Mouse (Mus musculus) cerebellum, adult 2 months (tissue): ENCODE data around the gene Slc9a3r2. TPM values are rescaled to one million over a fixed set of nuclear protein-coding genes. Genes with fewer than 3 reads are reported as not detected.

ENCODE experiments used
- DNase-seq, 2 experiments: peaks; one replicate each; pipeline ENCODE4 v3.0.0; 2021
- H3K27ac ChIP-seq: fragments of 200-500 bp; 2 replicates; pipeline ENCODE4 v1.5.1; 2012; ENCODE audit warnings: low read length, control low read depth, inconsistent platforms; ENCODE audit not compliant: insufficient read depth
- H3K27me3 ChIP-seq: fragments of 200-500 bp; 2 replicates; pipeline ENCODE4 v1.6.1; 2012; ENCODE audit warnings: inconsistent platforms, mild to moderate bottlenecking, low read length, moderate library complexity; ENCODE audit not compliant: control insufficient read depth, insufficient read depth
- H3K4me1 ChIP-seq: fragments of 200-500 bp; 2 replicates; pipeline ENCODE4 v1.6.1; 2011; ENCODE audit warnings: low read length; ENCODE audit not compliant: control insufficient read depth, insufficient read depth
- H3K4me3 ChIP-seq: fragments of 200-500 bp; replicated peaks from 2 replicates; pipeline ENCODE3; 2011; ENCODE audit warnings: mild to moderate bottlenecking, low read depth, low read length, control low read depth; ENCODE audit not compliant: insufficient read depth
- CTCF ChIP-seq: fragments of 200-500 bp; IDR thresholded peaks from 2 replicates; pipeline ENCODE4 v1.5.1; 2011; ENCODE audit warnings: low read depth, mild to moderate bottlenecking, control low read depth, low read length, moderate library complexity, borderline replicate concordance; ENCODE audit not compliant: insufficient read depth
- POLR2A ChIP-seq: fragments of 200-500 bp; IDR thresholded peaks from 2 replicates; pipeline ENCODE4 v1.6.1; 2011; ENCODE audit warnings: low read length, control low read depth, borderline replicate concordance; ENCODE audit not compliant: insufficient read depth
- WGBS: fragments of 180-500 bp; shearing (Covaris S2); methylation state at CpG from one replicate; pipeline ENCODE4 v1.1.7; 2018; 5-methylcytosine and 5-hydroxymethylcytosine counted together
- polyA plus RNA-seq: library from polyadenylated mRNA; depleted of rRNA; stranded (reverse); fragments of >200 nt; gene quantifications from 2 replicates; pipeline ENCODE4 v1.2.3, GENCODE M21; 2012; rRNA removed

Gene Slc9a3r2
- polyA plus RNA-seq, 1 experiment = 140 TPM

DNA sequence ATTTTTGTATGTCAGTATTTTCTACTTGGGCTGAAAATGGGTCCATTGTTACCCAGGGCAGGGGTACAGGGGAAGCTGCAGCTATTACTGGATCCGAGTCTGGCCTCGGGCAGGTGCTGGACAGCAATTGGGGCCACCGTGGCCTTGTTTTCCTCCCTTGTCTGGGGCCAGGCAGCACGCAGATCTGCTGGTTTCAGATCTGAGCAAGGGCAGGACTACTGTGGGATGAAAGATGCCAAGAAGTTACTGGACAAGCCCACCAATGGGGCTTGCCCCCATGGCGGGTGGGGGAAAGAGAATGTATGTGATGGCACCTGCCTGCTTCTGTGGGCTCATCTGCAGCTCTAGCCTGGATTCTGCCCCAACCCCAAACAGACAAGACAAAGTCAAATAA is 54.1 kb downstream of the Slc9a3r2 start:
- WGBS = 62% methylated on average over 5 of the region's 5 CpGs
- H3K27me3 ChIP-seq = no peaks in the 10 kb centered on the region
- no peak overlapping the region for H3K4me3 ChIP-seq
- peaks cover 71% of the 10 kb centered on the region for H3K4me1 ChIP-seq
- DNase-seq = peak in 1 of 2 experiments; percentile 32
- no peak for TF ChIP-seq CTCF
- no peak for TF ChIP-seq POLR2A
- H3K27ac ChIP-seq = peak overlapping the region; percentile 71

DNA sequence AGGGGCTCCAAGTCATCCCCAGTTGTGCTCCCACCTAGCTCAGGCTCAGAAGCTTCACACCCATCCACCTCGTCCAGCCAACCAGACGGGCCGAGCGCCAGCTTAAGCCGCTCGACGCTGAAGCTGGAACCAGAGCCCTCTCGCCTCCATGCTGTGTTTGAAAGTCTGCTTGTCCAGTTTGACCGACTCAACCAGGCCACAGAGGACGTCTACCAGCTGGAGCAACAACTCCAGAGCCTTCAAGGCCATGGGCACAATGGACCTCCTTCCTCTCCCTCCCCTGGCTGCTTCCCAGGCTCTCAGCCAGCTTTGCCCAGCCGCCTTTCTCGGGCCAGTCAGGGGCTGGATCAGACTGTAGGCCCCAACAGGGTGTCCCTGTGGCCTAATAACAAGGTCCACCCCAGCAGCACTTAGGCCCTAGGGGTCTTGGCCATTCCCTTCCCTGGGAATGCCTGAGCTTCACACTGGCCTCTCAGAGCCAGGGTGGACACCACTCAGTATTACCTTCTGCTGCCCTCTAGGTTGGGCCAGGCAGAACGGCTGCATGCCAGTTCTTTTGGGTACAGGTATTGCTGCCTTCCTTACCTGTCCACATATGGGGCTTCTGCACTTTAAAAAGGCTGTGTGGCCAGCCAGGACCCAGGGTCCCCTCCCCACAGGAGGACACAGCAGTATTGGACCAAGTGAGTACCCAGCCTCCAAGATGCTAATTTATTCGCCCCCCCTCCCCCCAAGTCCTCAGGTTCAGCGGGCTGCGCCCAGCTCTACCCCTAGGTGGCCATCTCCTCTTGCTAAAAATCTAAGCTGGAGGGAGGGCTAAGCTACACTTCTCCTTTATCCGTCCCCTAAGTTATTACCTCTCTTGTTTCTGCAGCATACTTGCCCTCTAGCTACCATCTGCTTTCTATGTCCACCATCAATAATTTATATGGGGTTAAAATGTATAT is 54.7 kb downstream of the Slc9a3r2 start:
- DNase-seq = peak; percentile 72
- Histone ChIP-seq H3K4me3 (no peak overlapping the region), H3K27me3 (no peaks in the 10 kb centered on the region), H3K27ac (peak overlapping the region; percentile 67), H3K4me1 (peaks cover 71% of the 10 kb centered on the region)
- WGBS = 8% methylated on average over 17 of the region's 17 CpGs
- TF ChIP-seq CTCF (0 out of 2 replicates have a peak, but pooled peaks have one; percentile 0), POLR2A (no peak)

DNA sequence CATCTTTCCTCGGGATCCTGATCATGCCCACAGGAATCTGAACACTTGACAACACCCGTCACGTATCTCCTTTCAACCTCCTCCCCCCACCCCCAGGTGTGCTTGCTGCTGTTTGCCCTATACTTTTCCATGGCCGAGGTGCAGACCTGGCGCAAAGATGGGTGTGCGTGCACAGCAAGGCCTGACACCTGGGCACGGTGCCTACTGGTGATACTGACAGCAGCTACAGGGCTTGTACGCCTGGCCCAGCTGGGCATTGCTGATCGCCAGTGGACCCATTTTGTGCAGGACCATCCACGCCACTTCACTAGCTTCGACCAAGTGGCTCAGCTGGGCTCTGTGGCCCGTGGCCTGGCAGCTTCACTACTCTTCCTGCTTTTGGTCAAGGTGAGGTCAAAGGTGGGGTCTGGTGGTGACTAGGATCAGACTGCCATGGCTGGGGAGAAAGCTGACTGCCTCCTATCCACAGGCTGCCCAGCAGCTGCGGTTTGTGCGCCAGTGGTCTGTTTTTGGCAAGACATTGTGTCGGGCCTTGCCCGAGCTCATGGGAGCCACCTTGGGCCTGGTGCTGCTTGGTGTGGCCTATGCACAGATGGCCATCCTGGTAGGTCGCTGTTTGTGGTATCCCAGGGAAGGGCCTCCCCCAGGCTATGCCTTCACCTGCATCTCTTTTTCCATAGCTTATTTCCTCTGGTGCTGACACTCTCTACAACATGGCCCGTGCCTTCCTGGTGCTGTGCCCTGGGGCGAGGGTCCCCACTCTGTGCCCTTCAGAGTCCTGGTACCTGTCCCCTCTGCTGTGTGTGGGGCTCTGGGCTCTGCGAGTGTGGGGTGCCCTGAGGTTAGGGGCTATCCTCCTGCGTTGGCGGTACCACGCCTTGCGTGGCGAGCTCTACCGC is 55.9 kb downstream of the Slc9a3r2 start:
- Histone ChIP-seq H3K27ac (peak overlapping the region; percentile 67), H3K4me1 (peaks cover 65% of the 10 kb centered on the region), H3K4me3 (no peak overlapping the region), H3K27me3 (no peaks in the 10 kb centered on the region)
- DNase-seq = peak; percentile 48 to 51
- TF ChIP-seq CTCF (no peak), POLR2A (no peak)
- WGBS = 66% methylated on average over 26 of the region's 26 CpGs

DNA sequence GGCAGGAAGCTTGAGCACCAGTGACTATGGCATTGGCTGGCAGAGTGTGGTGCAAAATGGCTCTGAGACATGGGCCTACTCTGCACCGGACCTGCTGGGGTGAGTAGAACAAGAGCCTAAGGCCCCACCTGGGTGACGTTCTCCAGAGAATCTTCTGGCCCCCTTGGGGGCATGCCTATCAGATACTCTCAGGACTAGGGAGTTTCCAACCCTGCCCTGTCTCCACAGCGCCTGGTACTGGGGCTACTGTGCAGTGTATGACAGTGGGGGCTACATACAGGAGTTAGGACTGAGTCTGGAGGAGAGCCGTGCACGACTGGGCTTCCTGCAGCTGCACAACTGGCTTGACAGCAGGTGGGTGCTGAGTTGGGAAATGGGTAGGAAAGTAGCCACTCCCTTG is 56.9 kb downstream of the Slc9a3r2 start:
- Histone ChIP-seq H3K4me1 (peaks cover 60% of the 10 kb centered on the region), H3K27me3 (no peaks in the 10 kb centered on the region), H3K4me3 (no peak overlapping the region), H3K27ac (no peak overlapping the region)
- TF ChIP-seq POLR2A (no peak), CTCF (no peak)
- WGBS = 68% methylated on average over 5 of the region's 5 CpGs
- DNase-seq = no peak

DNA sequence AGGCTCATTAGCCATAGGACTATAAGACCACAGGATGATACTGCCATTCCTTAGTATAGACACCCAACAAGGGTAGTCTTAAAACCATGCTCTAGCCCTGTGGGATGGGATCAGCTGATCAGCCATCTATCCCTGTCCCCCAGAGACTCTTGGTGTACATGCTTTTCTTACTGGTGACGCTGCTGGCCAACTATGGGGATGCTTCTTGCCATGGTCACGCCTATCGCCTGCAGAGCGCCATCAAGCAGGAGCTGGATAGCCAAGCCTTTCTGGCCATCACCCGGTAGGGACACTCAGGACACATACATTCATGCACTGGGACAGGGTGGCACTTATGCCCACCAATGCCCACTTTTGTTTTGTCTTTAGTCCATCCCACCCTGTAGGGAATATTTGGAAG is 58.4 kb downstream of the Slc9a3r2 start:
- peaks cover 44% of the 10 kb centered on the region for H3K4me1 ChIP-seq
- no peaks in the 10 kb centered on the region for H3K27me3 ChIP-seq
- 85% methylated on average over 5 of the region's 5 CpGs for WGBS
- H3K27ac ChIP-seq = no peak overlapping the region
- no peak overlapping the region for H3K4me3 ChIP-seq
- TF ChIP-seq POLR2A = no peak
- TF ChIP-seq CTCF = no peak
- DNase-seq = no peak

DNA sequence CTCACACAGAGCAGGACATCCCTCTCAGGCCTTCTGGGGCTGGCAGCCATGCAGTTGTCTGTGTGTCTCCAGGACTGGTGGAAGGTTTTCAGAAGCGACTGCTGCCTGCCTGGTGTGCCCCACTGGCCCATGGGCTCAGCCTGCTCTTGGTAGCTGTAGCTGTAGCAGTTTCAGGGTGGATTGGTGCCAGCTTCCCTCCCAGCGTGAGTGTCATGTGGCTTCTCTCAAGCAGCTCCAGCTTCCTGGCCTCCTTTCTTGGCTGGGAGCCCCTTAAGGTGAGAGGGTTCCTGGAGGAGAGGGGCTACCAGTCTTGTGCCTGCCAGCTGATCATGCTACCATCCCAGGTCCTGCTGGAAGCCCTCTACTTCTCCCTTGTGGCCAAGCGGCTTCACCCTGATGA is 59.2 kb downstream of the Slc9a3r2 start:
- no peak for TF ChIP-seq CTCF
- no peak for TF ChIP-seq POLR2A
- Histone ChIP-seq H3K4me3 (no peak overlapping the region), H3K27me3 (no peaks in the 10 kb centered on the region), H3K27ac (peak overlapping the region; percentile 12; the same call in 1 of the 2 replicates), H3K4me1 (peaks cover 37% of the 10 kb centered on the region)
- DNase-seq = peak; percentile 78 to 80
- WGBS = 22% methylated on average over 3 of the region's 3 CpGs

Other genes starting within 250 kb of the Slc9a3r2 start
- gene Rnps1, start 235.8 kb downstream of the Slc9a3r2 start, polyA plus RNA-seq = 254 and 263 TPM in 2 replicates
- 77.3 and 78.6 TPM in 2 replicates for gene Eci1, start 223.7 kb downstream of the Slc9a3r2 start, polyA plus RNA-seq
- 22.3 and 22.7 TPM in 2 replicates for gene Dnase1l2, start 207.2 kb downstream of the Slc9a3r2 start, polyA plus RNA-seq
- gene E4f1, start 180.0 kb downstream of the Slc9a3r2 start, polyA plus RNA-seq = 79.4 and 80.6 TPM in 2 replicates
- gene Pgp, start 179.9 kb downstream of the Slc9a3r2 start, polyA plus RNA-seq = 126 and 133 TPM in 2 replicates
- 2.3 TPM in 2 replicates for gene Bricd5, start 176.4 kb downstream of the Slc9a3r2 start, polyA plus RNA-seq
- 55.9 and 63.5 TPM in 2 replicates for gene Mlst8, start 171.2 kb downstream of the Slc9a3r2 start, polyA plus RNA-seq
- 122 and 127 TPM in 2 replicates for gene Caskin1, start 161.7 kb downstream of the Slc9a3r2 start, polyA plus RNA-seq
- 197 and 198 TPM in 2 replicates for gene Traf7, start 122.4 kb downstream of the Slc9a3r2 start, polyA plus RNA-seq
- gene Rab26, start 116.1 kb downstream of the Slc9a3r2 start, polyA plus RNA-seq = 21.7 and 22.6 TPM in 2 replicates
- 122 and 132 TPM in 2 replicates for gene Pkd1, start 100.5 kb downstream of the Slc9a3r2 start, polyA plus RNA-seq
- gene Tsc2, start 17.7 kb downstream of the Slc9a3r2 start, polyA plus RNA-seq = 168 and 194 TPM in 2 replicates
- 9.0 TPM in 2 replicates for gene Nthl1, start 17.6 kb downstream of the Slc9a3r2 start, polyA plus RNA-seq
- not detected in 2 replicates for gene Npw, start 8.1 kb upstream of the Slc9a3r2 start, polyA plus RNA-seq
- gene Zfp598, start 19.4 kb upstream of the Slc9a3r2 start, polyA plus RNA-seq = 92.6 and 98.6 TPM in 2 replicates
- gene Syngr3, start 39.6 kb upstream of the Slc9a3r2 start, polyA plus RNA-seq = 130 and 132 TPM in 2 replicates
- gene Gfer, start 45.8 kb upstream of the Slc9a3r2 start, polyA plus RNA-seq = 26.7 and 30.9 TPM in 2 replicates
- 7.3 and 7.4 TPM in 2 replicates for gene Noxo1, start 45.9 kb upstream of the Slc9a3r2 start, polyA plus RNA-seq
- 60.6 and 62.4 TPM in 2 replicates for gene Tbl3, start 57.3 kb upstream of the Slc9a3r2 start, polyA plus RNA-seq
- 0.18 and 0.57 TPM in 2 replicates for gene Rnf151, start 67.7 kb upstream of the Slc9a3r2 start, polyA plus RNA-seq
- gene Rps2, start 67.8 kb upstream of the Slc9a3r2 start, polyA plus RNA-seq = 577 and 621 TPM in 2 replicates
- gene Ndufb10, start 74.2 kb upstream of the Slc9a3r2 start, polyA plus RNA-seq = 548 and 613 TPM in 2 replicates
- gene Rpl3l, start 77.5 kb upstream of the Slc9a3r2 start, polyA plus RNA-seq = 0.67 and 0.70 TPM in 2 replicates
- 63.3 and 66.8 TPM in 2 replicates for gene Msrb1, start 86.3 kb upstream of the Slc9a3r2 start, polyA plus RNA-seq
- gene Hs3st6, start 102.7 kb upstream of the Slc9a3r2 start, polyA plus RNA-seq = 0.80 and 1.0 TPM in 2 replicates
- not detected in 2 replicates for gene Meiob, start 154.0 kb upstream of the Slc9a3r2 start, polyA plus RNA-seq
- gene Hagh, start 189.8 kb upstream of the Slc9a3r2 start, polyA plus RNA-seq = 195 and 209 TPM in 2 replicates
- gene Fahd1, start 200.0 kb upstream of the Slc9a3r2 start, polyA plus RNA-seq = 31.1 and 33.4 TPM in 2 replicates
- gene Igfals, start 215.7 kb upstream of the Slc9a3r2 start, polyA plus RNA-seq = 0.11 and 0.27 TPM in 2 replicates
- gene Nubp2, start 236.0 kb upstream of the Slc9a3r2 start, polyA plus RNA-seq = 36.4 and 39.0 TPM in 2 replicates
- gene Spsb3, start 236.3 kb upstream of the Slc9a3r2 start, polyA plus RNA-seq = 124 and 138 TPM in 2 replicates
- gene Eme2, start 244.8 kb upstream of the Slc9a3r2 start, polyA plus RNA-seq = 57.3 and 62.7 TPM in 2 replicates
- gene Mrps34, start 244.8 kb upstream of the Slc9a3r2 start, polyA plus RNA-seq = 147 and 149 TPM in 2 replicates
- 99.0 and 109 TPM in 2 replicates for gene Nme3, start 246.2 kb upstream of the Slc9a3r2 start, polyA plus RNA-seq